Mouse (Mus musculus) adrenal gland, postnatal 36 days (tissue): ENCODE measurements at regions not wholly inside any gene's neighbourhood (a gene's known extent, or its start where the extent isn't known, plus 50 kb on each side); places are given as distances from the start of the nearest gene placed in this dataset.

ENCODE experiments used
- DNase-seq, 2 experiments: peaks; one replicate each; pipeline ENCODE4 v3.0.0; 2021; ENCODE audit warnings: mixed read lengths in 1 of 2

DNA sequence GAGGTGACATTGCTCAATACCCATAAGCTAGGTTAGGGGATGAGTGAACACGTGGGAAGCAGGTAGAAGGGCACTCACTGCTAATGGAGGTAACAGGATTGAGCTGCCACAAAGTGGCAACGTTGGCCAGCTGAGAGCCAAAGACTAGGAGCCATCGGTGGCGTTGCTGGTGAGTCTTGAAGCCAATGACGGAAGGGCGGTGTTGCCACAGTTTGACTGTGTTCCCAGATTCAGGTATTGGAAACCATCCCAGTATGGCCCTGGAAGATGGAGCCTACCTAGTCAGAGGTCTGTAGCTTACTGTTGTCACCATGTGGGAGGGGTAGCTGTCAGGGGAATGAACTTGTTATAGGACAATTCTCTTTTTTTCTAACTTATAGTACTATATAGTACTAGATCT is 158.4 kb downstream of the Ly86 start:
- DNase-seq = no peak

GRCm38 (mm10) chr13:37503898-37504297 is 158.9 kb downstream of the Ly86 start:
- DNase-seq = no peak

DNA sequence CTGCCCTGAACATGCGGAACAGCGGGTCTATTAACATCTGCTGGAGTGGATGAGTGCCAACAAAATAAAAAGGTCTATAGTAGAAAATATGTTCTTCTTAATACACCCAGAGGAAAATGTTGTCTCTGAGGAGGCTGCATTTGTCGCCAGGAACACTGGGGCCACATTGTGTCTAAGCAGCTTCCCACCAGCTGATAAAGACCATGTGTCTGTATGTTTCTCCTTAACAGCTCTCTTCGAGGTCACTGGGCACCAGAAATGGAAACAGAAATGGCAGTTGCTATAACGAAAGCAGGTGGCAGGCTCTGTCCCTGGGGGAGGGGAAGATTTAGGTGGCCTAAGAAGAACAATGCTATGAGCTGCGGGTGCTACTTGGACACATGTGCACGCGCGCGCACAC is 159.4 kb downstream of the Ly86 start:
- DNase-seq = no peak

- DNase-seq = no peak
These were observed 160.6 kb downstream of the Ly86 start for GRCm38 (mm10) chr13:37505617-37506016.

DNA sequence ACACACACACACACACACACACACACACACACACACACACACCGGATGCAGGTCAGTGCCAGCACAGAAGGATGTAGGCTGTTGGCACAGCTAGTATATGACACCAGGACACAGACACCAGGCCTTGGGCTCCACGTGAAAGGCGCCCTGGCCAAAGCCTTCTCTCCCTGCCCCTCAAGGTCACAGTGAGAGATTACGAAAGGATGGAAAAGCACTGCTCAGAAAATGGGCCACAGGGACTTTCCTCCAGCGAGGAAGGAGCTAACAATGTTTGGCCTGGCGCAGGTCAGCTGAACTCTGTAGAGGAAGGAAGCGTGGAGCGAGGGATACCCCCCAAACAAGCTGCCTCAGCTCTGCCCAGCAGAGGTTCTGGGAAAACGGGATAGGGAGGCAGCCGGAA is 161.0 kb downstream of the Ly86 start:
- DNase-seq = peak; percentile 86 to 90

GRCm38 (mm10) chr13:37506701-37507100 is 161.7 kb downstream of the Ly86 start:
- DNase-seq = peak; percentile 63 to 75

DNA sequence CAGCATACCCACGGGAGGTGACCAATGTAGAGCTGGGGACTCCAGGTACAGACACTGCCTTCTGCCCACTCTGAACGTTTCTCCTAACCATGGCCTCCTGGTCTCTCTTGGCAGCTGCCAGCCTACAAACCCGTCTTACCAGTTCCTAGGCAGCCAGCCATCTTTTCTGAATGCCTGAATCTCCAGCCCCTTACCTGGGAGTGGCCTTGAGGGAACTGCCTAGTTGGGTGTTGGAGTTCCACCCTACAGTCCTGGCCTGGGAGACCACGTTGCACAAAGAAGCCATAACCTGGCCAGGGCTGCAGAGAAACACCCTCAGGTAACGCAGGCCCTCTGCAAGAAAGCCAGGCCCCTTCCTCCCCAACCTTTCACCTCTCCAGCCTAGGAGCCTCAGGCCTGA is 162.1 kb downstream of the Ly86 start:
- DNase-seq = no peak

- peak; percentile 75 to 76 for DNase-seq
These were observed 163.7 kb downstream of the Ly86 start for GRCm38 (mm10) chr13:37508385-37509351.

GRCm38 (mm10) chr13:37509352-37509851 is 164.4 kb downstream of the Ly86 start:
- DNase-seq = no peak

- DNase-seq = no peak
These were observed 165.5 kb downstream of the Ly86 start for GRCm38 (mm10) chr13:37510511-37510910.

DNA sequence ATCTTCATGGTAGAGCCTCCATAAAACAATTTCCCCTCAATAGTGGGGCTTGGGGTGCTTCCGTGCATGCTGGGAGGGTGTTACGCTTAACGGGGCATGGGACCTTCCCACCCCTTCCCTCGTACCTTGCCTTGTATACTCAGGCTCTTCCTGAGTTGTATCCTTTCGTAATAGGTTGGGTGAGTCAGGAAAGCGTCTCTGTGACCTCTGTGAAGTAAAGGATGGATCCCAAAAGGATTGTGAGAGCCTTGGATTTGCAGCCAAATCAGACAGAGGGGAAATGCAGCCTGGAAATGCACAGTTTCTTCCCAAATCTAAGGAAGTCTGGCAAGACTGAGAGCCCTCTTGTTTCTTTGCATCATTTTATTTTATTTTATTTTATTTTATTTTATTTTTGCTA is 166.0 kb downstream of the Ly86 start:
- DNase-seq = no peak

- DNase-seq = no peak
These were observed 166.4 kb downstream of the Ly86 start for GRCm38 (mm10) chr13:37511406-37511805.

DNA sequence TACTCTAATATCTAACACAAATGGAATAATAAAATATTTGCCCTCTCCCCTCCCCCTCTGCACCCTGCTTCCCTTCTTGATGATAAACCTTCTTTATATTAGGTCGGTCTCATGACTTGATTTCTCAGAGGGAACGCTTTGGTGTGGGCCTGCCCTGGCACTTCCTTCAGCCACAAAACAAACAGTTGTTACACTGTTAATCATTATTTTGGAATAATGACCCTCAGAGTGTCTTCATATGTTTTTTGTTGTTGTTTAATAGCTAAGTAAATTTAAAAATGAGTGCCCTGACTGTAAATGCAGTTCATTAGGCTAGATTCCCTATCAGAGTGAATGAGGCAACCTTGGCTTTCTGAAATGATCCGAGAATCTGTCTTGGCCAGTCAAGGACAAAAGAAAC is 167.8 kb downstream of the Ly86 start:
- no peak for DNase-seq

GRCm38 (mm10) chr13:37513206-37513904 is 168.3 kb downstream of the Ly86 start:
- DNase-seq = no peak

DNA sequence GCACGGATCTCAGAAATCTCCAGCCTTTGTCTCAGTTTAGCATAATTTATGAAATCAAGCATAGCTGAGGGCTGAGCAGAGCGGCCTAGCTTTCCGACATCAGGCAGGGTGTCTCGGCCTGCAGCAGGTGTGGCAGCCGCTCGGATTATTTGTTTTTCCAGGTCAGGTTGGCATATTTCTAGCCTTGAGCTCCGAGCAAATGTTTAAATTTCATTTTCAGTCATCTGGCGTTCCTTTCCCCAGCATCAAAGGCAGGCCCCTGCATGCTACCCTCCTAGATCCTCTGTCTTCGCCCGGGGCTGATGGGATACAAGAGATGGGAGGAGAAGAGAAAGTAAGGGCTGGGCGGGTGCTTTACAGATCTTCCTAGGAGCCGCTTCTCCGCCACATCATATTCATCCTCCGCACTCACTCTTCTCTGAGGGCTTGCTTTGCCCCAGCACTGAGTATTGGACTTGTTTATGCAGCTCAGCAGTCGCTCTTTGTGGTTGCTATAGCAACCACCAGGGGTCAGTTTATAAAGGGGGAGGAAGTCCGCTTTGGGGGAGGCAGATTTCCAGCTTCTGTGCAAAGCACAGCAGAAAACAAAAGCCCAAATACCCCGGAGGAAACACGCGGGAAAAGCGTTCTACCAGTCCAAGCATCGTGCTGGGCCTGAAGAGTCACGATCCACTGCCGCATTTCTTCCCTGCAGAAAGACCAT is 169.0 kb downstream of the Ly86 start:
- peak; percentile 38 to 61 for DNase-seq

DNA sequence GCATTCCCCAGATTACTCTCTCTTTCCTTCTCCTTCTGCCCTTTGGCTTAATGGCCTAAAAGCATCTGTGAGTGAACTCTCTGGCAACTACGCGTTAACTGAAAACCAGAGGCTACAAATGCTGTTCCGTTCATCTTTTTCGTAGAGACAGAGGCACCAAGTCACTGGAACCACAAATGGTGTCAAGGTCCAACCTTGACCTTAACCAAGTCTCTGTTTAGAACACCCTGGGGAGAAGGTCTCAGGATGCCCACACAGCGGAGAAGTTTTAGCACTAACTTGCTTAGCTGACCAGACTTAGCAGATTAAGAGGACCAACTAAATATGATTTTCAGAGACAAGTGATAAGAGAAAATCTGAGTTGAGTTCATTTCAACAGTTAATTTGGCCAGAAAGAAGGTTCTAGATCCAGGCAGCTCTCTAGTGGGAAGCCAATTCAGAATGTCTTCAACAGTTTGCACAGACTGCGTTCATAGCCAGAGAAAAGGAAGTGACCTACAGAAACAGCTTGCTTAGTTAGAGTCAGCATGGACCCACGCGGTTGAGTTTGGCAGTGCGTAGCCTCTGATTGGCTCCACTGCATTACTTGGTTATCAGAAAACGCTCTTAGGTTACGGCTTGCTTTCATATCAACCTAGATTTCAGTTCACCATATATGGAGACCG is 169.8 kb downstream of the Ly86 start:
- peak in 1 of 2 experiments; percentile 41 for DNase-seq

- DNase-seq = no peak
These were observed 172.2 kb downstream of the Ly86 start for GRCm38 (mm10) chr13:37517055-37517807.

DNA sequence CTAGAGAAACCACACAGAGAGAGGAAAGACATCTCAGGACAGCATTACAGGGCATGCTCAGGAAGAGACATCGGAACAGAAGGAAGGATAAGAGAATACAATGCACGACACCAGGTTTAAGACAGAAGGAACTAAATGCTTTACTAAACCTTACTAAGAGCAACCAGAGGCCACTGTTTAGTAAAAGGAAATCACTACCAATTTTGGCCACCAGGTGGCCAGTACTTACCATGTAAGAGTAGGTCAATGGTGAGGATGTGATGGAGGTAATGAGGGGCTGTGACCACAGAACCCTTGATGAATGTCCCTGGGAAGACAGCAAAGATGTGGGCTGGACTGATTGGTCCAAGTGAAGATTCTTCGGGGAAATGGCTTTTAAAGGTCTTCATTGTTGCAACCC is 174.9 kb downstream of the Ly86 start:
- DNase-seq = peak in 1 of 2 experiments; percentile 63

GRCm38 (mm10) chr13:37525097-37525726 is 180.2 kb downstream of the Ly86 start:
- peak in 1 of 2 experiments; percentile 59 for DNase-seq

- no peak for DNase-seq
These were observed 181.1 kb downstream of the Ly86 start for GRCm38 (mm10) chr13:37526102-37526501.

DNA sequence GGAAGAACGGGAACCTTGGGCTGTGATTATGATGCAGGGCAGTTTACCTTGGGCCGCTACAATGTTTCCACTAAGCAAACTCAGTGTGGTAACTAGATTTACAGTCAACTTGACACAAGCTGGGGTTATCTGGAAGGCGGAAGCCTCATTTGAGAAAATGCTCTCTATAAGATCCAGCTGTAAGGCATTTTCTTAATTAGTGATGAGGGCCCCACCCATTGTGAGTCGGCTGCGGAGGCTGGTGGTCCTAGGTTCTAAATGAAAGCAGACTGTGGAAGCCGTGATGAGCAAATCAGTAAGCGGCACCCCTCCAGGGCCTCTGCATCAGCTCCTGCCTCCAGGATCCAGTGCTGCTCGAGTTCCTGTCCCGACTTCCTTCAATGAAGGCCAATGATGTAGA is 183.4 kb downstream of the Ly86 start:
- peak in 1 of 2 experiments; percentile 12 for DNase-seq
